Mouse (Mus musculus) liver, adult 2 months (tissue): ENCODE measurements at regions not wholly inside any gene's neighbourhood (a gene's known extent, or its start where the extent isn't known, plus 50 kb on each side); places are given as distances from the start of the nearest gene placed in this dataset.

Experiments used
- CTCF ChIP-seq: fragments of 200-500 bp; IDR thresholded peaks from 2 replicates; pipeline ENCODE4 v1.5.1; 2011; ENCODE audit warnings: low read depth, low read length, control low read depth
- POLR2A ChIP-seq: fragments of 200-500 bp; IDR thresholded peaks from 2 replicates; pipeline ENCODE4 v1.6.1; 2011; ENCODE audit warnings: low read length, control low read depth; ENCODE audit not compliant: insufficient read depth; ENCODE audit errors: extremely low read depth

- TF ChIP-seq CTCF = no peak
- TF ChIP-seq POLR2A = no peak
Observed at GRCm38 (mm10) chr5:97636357-97636756, 179.5 kb upstream of the Gk2 start.
